Mouse (Mus musculus) cerebellum, adult 2 months (tissue): ENCODE results near the gene Faah.

Experiments used
- CTCF ChIP-seq: fragments of 200-500 bp; IDR thresholded peaks from 2 replicates; pipeline ENCODE4 v1.5.1; 2011; ENCODE audit warnings: low read depth, mild to moderate bottlenecking, control low read depth, low read length, moderate library complexity, borderline replicate concordance; ENCODE audit not compliant: insufficient read depth
- POLR2A ChIP-seq: fragments of 200-500 bp; IDR thresholded peaks from 2 replicates; pipeline ENCODE4 v1.6.1; 2011; ENCODE audit warnings: low read length, control low read depth, borderline replicate concordance; ENCODE audit not compliant: insufficient read depth

DNA sequence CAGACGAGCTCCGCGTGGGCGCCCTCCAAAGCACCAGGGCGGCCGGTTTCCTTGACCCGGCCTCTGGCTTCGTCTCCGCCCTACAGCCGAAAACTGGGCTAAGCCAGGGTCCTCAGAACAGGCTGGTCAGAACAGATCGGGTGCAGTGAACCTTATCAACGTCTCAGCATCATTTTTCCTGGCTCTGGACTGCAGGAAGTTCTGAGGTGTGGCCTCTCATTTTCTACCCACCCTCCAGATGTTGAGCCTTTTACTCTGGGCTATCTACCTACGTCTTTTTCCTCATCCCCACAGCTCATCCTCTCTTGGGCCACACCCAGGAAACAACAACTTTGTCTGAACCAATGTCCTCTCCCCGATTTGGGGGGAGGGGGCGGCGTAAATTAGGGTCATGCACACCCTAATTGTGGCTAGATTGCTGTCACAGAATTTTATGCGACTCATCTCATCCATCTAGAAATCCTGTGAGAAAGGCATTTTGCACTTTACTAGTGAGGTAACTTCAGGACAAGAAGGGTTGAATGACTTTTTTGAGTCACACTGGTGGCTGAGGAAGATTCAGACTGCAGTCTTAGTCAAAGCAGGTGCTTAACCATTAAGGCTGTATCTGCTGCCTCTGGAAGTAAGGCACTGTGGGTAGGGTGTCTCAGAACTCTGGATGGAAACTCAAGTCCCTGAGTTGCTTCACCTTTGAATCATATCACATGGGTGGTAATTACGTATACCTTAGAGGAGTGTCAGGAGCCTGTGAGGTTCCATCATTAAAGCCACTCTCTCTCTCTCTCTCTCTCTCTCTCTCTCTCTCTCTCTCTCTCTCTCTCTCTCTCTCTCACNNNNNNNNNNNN, at the start of gene Faah:
- TF ChIP-seq POLR2A, result no peak
- TF ChIP-seq CTCF, result no peak
